Mouse (Mus musculus) liver, embryonic 14.5 days (tissue): ENCODE data around the gene Suds3.

Experiments
- CTCF ChIP-seq: IDR thresholded peaks from 2 replicates; pipeline ENCODE4 v1.5.1; 2016; ENCODE audit warnings: antibody characterized with exemption, low read depth, control low read depth
- EP300 ChIP-seq: IDR thresholded peaks from 2 replicates; pipeline ENCODE4 v1.6.1; 2016; ENCODE audit warnings: antibody characterized with exemption, low read depth

DNA sequence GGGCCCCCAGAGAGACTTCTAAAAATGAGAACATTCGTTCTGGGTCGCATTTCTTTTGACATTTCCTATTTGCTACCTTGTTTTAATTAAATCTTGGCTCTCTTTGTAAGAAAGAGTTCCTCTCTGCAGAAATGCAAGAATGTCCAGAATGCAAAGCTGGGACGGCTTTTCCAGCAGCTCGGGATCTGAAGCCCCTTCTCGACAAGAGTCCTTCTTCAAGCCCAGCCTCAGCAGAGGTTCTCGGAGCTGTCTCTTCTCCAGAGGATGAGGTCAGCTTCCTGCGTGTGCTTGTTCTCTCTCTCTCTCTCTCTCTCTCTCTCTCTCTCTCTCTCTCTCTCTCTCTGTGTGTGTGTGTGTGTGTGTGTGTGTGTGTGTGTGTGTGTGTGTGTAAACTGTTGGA is 1.8 kb upstream of the Suds3 start:
- TF ChIP-seq CTCF (no peak), EP300 (no peak)
